Mouse (Mus musculus) forelimb bud, embryonic 11.5 days (tissue): ENCODE results near the gene Farp1.

Source experiments
- DNase-seq: peaks from one replicate; pipeline ENCODE4 v3.0.0-alpha.2; 2012; ENCODE audit warnings: low read depth, low spot score

Farp1 gene

GRCm38 (mm10) chr14:121310325-121311080, 275.5 kb downstream of the Farp1 start:
- DNase-seq = no peak

GRCm38 (mm10) chr14:121311083-121311482, 276.1 kb downstream of the Farp1 start:
- no peak for DNase-seq

- DNase-seq = no peak
Observed at GRCm38 (mm10) chr14:121313283-121313682, 278.3 kb downstream of the Farp1 start.

GRCm38 (mm10) chr14:121314934-121315333, 279.9 kb downstream of the Farp1 start:
- no peak for DNase-seq

- DNase-seq = no peak
Observed at GRCm38 (mm10) chr14:121316136-121316535, 281.1 kb downstream of the Farp1 start.

GRCm38 (mm10) chr14:121316631-121317311, 281.8 kb downstream of the Farp1 start:
- no peak for DNase-seq

GRCm38 (mm10) chr14:121317312-121317671, 282.3 kb downstream of the Farp1 start:
- no peak for DNase-seq

GRCm38 (mm10) chr14:121318382-121318781, 283.4 kb downstream of the Farp1 start:
- DNase-seq = no peak

- no peak for DNase-seq
Observed at GRCm38 (mm10) chr14:121322150-121322549, 287.1 kb downstream of the Farp1 start.

GRCm38 (mm10) chr14:121322641-121323040, 287.6 kb downstream of the Farp1 start:
- DNase-seq = no peak

- no peak for DNase-seq
Observed at GRCm38 (mm10) chr14:121324521-121325330, 289.7 kb downstream of the Farp1 start.

- no peak for DNase-seq
Observed at GRCm38 (mm10) chr14:121326432-121326831, 291.4 kb downstream of the Farp1 start.

GRCm38 (mm10) chr14:121328878-121329277, 293.9 kb downstream of the Farp1 start:
- DNase-seq = no peak

- DNase-seq = no peak
Observed at GRCm38 (mm10) chr14:121329401-121330089, 294.5 kb downstream of the Farp1 start.

GRCm38 (mm10) chr14:121330090-121330408, 295.0 kb downstream of the Farp1 start:
- no peak for DNase-seq
